Mouse (Mus musculus): ENCODE measurements at regions not wholly inside any gene's neighbourhood (a gene's known extent, or its start where the extent isn't known, plus 50 kb on each side); places are given as distances from the start of the nearest gene placed in this dataset.

DNA sequence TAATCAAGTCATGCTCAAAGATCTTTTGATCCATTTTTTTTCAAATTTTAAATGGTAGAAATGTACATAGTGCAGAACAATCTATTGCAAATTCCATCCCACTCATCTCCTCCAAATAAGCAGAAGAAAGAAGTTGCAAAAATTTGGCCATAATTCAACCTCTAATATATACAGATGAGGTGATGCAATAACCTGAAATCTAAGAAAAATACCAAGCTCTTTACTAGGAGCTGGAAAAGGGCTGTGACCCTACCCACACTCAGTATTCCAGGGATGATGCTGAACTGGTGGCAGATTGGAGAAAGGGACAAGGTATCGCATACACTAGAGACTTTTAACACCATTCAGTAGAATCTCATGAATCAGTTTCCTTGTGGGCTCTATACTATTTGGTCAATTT, 76.3 kb upstream of the B430218F22Rik start:
- TF ChIP-seq EP300 (IDR thresholded peaks at IDR 0.05; ENCODE audit: insufficient read depth, low read depth, low read length) = no peak
- TF ChIP-seq POLR2A (IDR thresholded peaks at IDR 0.05; ENCODE audit: insufficient read depth, low read depth, low read length) = no peak

All from heart, adult 2 months (tissue).